Mouse (Mus musculus) heart, postnatal 0 days (tissue): ENCODE data around the gene Gpx7.

Experiments used
- CTCF ChIP-seq: IDR thresholded peaks from 2 replicates; pipeline ENCODE4 v1.5.1; 2016; ENCODE audit warnings: antibody characterized with exemption, control low read depth, low read depth
- EP300 ChIP-seq: IDR thresholded peaks from 2 replicates; pipeline ENCODE4 v1.6.1; 2016; ENCODE audit warnings: antibody characterized with exemption, low read depth

- TF ChIP-seq CTCF (no peak), EP300 (no peak)
Measured at GRCm38 (mm10) chr4:108392558-108392957, 14.2 kb downstream of the Gpx7 start.
